ENCODE assay signal across 11 mouse cellular contexts in genomic region chr2:18896015-18896414, GRCm38 (mm10).
DNase-seq lines count a peak whose midpoint lies in the region; TF ChIP-seq lines count a peak whose summit lies in the region.
"Had no signal": no experiment of that assay in that cellular context is flagged by ENCODE, and none has a peak within 500 bp of the region (broad histone marks: within the 10 kb centered on the region; RNA-seq: fewer than 3 reads in every experiment).

No protein-coding gene starts in this region.

- DNase-seq in gastrocnemius, postnatal 25 days = peak; percentile 47
- DNase-seq in gastrocnemius, adult 18-20 months (ENCODE audit: low spot score) = no peak
- peak; percentile 2 for DNase-seq in thymus, postnatal 14 days
- DNase-seq in thymus, adult 2 months = no peak
- DNase-seq in lung, postnatal 14 days = peak; percentile 26
- DNase-seq in cerebellum, adult 8-10 months = no peak
- DNase-seq in left cerebral cortex, adult 11 months (ENCODE audit: low spot score) = no peak
- DNase-seq in left cerebral cortex, adult 8-10 months (ENCODE audit: low spot score in 2 of 2) = no peak
- DNase-seq: B cell, adult 2 months; layer of hippocampus, postnatal 36 days had no signal

- WGBS in thymus, adult 2 months = 87% methylated on average over 6 of the region's 6 CpGs

- no peak for TF ChIP-seq CTCF in thymus, adult 2 months (IDR thresholded peaks at IDR 0.05; ENCODE audit: borderline replicate concordance, control insufficient read depth, extremely low read depth, insufficient read depth, low read length, poor library complexity)

- no peak overlapping the region for H3K4me3 ChIP-seq in thymus, adult 2 months (ENCODE audit: control insufficient read depth, insufficient read depth, low read length)
- H3K4me3 ChIP-seq: hindbrain, embryonic 15.5 days had no signal

- no peak for TF ChIP-seq POLR2A in thymus, adult 2 months (IDR thresholded peaks at IDR 0.05; ENCODE audit: control insufficient read depth, extremely low read depth, insufficient read depth, low read length, poor library complexity)

- no peak overlapping the region for H3K27ac ChIP-seq in thymus, adult 2 months (ENCODE audit: control insufficient read depth, insufficient read depth, low read length)
- H3K27ac ChIP-seq: hindbrain, embryonic 15.5 days had no signal

- H3K27me3 ChIP-seq in thymus, adult 2 months (ENCODE audit: control insufficient read depth, insufficient read depth, low read length) = no peaks in the 10 kb centered on the region
- H3K27me3 ChIP-seq: hindbrain, embryonic 15.5 days had no signal

- H3K4me1 ChIP-seq in thymus, adult 2 months (replicated peaks; ENCODE audit: control insufficient read depth, insufficient read depth, low read length) = peaks cover 15% of the 10 kb centered on the region
- H3K4me1 ChIP-seq: hindbrain, embryonic 15.5 days had no signal

- peaks cover 22% of the 10 kb centered on the region for H3K36me3 ChIP-seq in thymus, adult 2 months (ENCODE audit: control insufficient read depth, insufficient read depth, low read length)
- H3K36me3 ChIP-seq: hindbrain, embryonic 15.5 days had no signal

Comparison
In these comparisons a context has a peak if more than half of its experiments do, and no peak if none do; other contexts are left out.
1. DNase-seq: peak in gastrocnemius, postnatal 25 days (single experiment), thymus, postnatal 14 days (single experiment) and lung, postnatal 14 days (single experiment); none in gastrocnemius, adult 18-20 months (single experiment), thymus, adult 2 months (single experiment), cerebellum, adult 8-10 months (single experiment), left cerebral cortex, adult 11 months (single experiment) and left cerebral cortex, adult 8-10 months (0 of 2).